ENCODE assay signal across 22 mouse cellular contexts in the genomic region with DNA sequence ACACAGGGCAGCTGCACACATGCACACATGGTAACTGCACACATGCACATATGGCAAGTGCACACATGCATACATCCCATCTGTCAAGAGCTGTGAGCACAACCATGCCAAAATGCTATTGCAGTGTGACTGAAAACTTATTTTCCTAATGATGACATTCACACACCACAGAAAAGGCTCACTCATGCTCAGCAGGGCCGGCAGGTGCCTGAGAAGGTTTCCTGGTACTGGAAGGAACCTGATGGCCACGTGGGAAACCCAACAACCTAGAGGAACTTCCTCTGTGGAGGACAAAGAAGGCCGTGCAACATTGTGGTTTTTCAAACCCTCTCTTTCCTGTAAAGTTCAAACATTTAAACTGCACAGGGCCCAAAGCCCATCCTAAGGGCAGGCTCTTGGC.
"Had no signal": no experiment of that assay in that cellular context is flagged by ENCODE, and none has a peak within 500 bp of the region (broad histone marks: within the 10 kb centered on the region; RNA-seq: fewer than 3 reads in every experiment).

No protein-coding gene starts in this region.

- H3K4me3 ChIP-seq: heart, adult 2 months; heart, embryonic 12.5 days; hindbrain, embryonic 13.5 days; hindbrain, embryonic 15.5 days; layer of hippocampus, adult 2 months; left cerebral cortex, adult 2 months; limb, embryonic 10.5 days; limb, embryonic 12.5 days; liver, embryonic 13.5 days had no signal

- H3K36me3 ChIP-seq: heart, embryonic 12.5 days; hindbrain, embryonic 13.5 days; hindbrain, embryonic 15.5 days; limb, embryonic 10.5 days; limb, embryonic 12.5 days; liver, embryonic 13.5 days had no signal

- H3K9ac ChIP-seq: heart, embryonic 12.5 days; hindbrain, embryonic 13.5 days; hindbrain, embryonic 15.5 days; limb, embryonic 12.5 days; liver, embryonic 13.5 days had no signal

- H3K4me2 ChIP-seq: heart, embryonic 12.5 days; hindbrain, embryonic 13.5 days; hindbrain, embryonic 15.5 days; limb, embryonic 12.5 days; liver, embryonic 11.5 days; liver, embryonic 13.5 days had no signal

- DNase-seq: gastrocnemius, postnatal 14 days; gastrocnemius, postnatal 36 days; heart, adult 2 months; heart, postnatal 10 days; heart, postnatal 4 days; kidney, adult 11 months; kidney, adult 8-10 months; kidney, postnatal 10 days; kidney, postnatal 25 days; kidney, postnatal 4 days; liver; liver, embryonic 13.5 days had no signal

- H3K9me3 ChIP-seq: heart, embryonic 12.5 days; hindbrain, embryonic 13.5 days; hindbrain, embryonic 15.5 days; limb, embryonic 10.5 days; limb, embryonic 12.5 days; liver, embryonic 13.5 days had no signal

- H3K27me3 ChIP-seq: heart, embryonic 12.5 days; hindbrain, embryonic 13.5 days; hindbrain, embryonic 15.5 days; limb, embryonic 12.5 days; liver, embryonic 13.5 days had no signal

- ATAC-seq: hindbrain, postnatal 0 days; intestine, embryonic 16.5 days had no signal

- H3K4me1 ChIP-seq: hindbrain, embryonic 15.5 days; limb, embryonic 12.5 days; liver, embryonic 13.5 days had no signal

- H3K27ac ChIP-seq: heart, adult 2 months; hindbrain, embryonic 13.5 days; hindbrain, embryonic 15.5 days; hindbrain, postnatal 0 days; layer of hippocampus, adult 2 months; left cerebral cortex, adult 2 months; limb, embryonic 10.5 days; limb, embryonic 12.5 days; liver, embryonic 13.5 days had no signal
